Comparison of ENCODE assay signal across 8 mouse cellular contexts in genomic region chr14:46884701-46885428, GRCm38 (mm10). TPM values are rescaled to one million over a fixed set of nuclear protein-coding genes. Genes with fewer than 3 reads are reported as not detected.
DNase-seq lines count a peak whose midpoint lies in the region; ATAC-seq lines count a peak whose summit lies in the region.

No protein-coding gene starts in this region.

- no peak for ATAC-seq in erythroblast, adult 5-6 weeks (replicated peaks; ENCODE audit: low FRiP score, poor library complexity, severe bottlenecking)
- peak; percentile 29 for ATAC-seq in intestine, embryonic 14.5 days (replicated peaks; ENCODE audit: low FRiP score, low TSS enrichment, low read depth)
- ATAC-seq in midbrain, embryonic 11.5 days (ENCODE audit: low FRiP score), result peak; percentile 66

- H3K9me3 ChIP-seq in erythroblast, embryonic 14.5 days (ENCODE audit: control insufficient read depth, low read length), result peaks cover 8% of the 10 kb centered on the region; the same call in 1 of the 2 replicates
- H3K9me3 ChIP-seq in intestine, embryonic 14.5 days (ENCODE audit: control insufficient read depth, low read length), result no peaks in the 10 kb centered on the region
- H3K9me3 ChIP-seq in midbrain, embryonic 11.5 days (ENCODE audit: control insufficient read depth, low read length), result no peaks in the 10 kb centered on the region

- peaks cover 72% of the 10 kb centered on the region for H3K27me3 ChIP-seq in erythroblast, embryonic 14.5 days (ENCODE audit: control insufficient read depth)
- H3K27me3 ChIP-seq in intestine, embryonic 14.5 days (replicated peaks; ENCODE audit: control insufficient read depth, insufficient read depth, low read length), result no peaks in the 10 kb centered on the region
- peaks cover 2% of the 10 kb centered on the region; the same call in 1 of the 2 replicates for H3K27me3 ChIP-seq in midbrain, embryonic 11.5 days (ENCODE audit: control insufficient read depth, insufficient read depth, low read length)

- under 1% methylated on average over 45 of the region's 52 CpGs for WGBS in intestine, embryonic 14.5 days
- under 1% methylated on average over 45 of the region's 52 CpGs for WGBS in midbrain, embryonic 11.5 days

- peak overlapping the region; percentile 96 for H3K4me2 ChIP-seq in intestine, embryonic 14.5 days (ENCODE audit: low read length)
- H3K4me2 ChIP-seq in midbrain, embryonic 11.5 days, result peak overlapping the region; percentile 90

- H3K9ac ChIP-seq in intestine, embryonic 14.5 days (ENCODE audit: low read length), result peak overlapping the region; percentile 74
- peak overlapping the region; percentile 60 for H3K9ac ChIP-seq in midbrain, embryonic 11.5 days (ENCODE audit: low read length)

- peak; percentile 75 for DNase-seq in embryo, embryonic 10.5 days (ENCODE audit: low spot score)
- DNase-seq in gastrocnemius, postnatal 25 days, result peak; percentile 66
- peak; percentile 86 for DNase-seq in intestine, embryonic 14.5 days (ENCODE audit: low spot score)
- peak; percentile 21 to 59 for DNase-seq in left cerebral cortex, postnatal 14 days (ENCODE audit: low spot score in 2 of 2)
- peak; percentile 97 for DNase-seq in midbrain, embryonic 11.5 days (ENCODE audit: low spot score, missing footprints)
- peak; percentile 16 to 67 for DNase-seq in spleen, postnatal 4 days (ENCODE audit: low spot score in 2 of 2)

- peak overlapping the region; percentile 87 for H3K27ac ChIP-seq in intestine, embryonic 14.5 days (ENCODE audit: low read depth)
- peak overlapping the region; percentile 59 for H3K27ac ChIP-seq in midbrain, embryonic 11.5 days (ENCODE audit: low read depth, low read length)

- H3K4me3 ChIP-seq in erythroblast, embryonic 14.5 days (replicated peaks), result peak overlapping the region; percentile 34
- H3K4me3 ChIP-seq in intestine, embryonic 14.5 days (ENCODE audit: low read depth, low read length), result peak overlapping the region; percentile 75
- H3K4me3 ChIP-seq in midbrain, embryonic 11.5 days (ENCODE audit: low read depth, low read length), result peak overlapping the region; percentile 61

- H3K4me1 ChIP-seq in erythroblast, embryonic 14.5 days (ENCODE audit: control insufficient read depth), result no peaks in the 10 kb centered on the region
- peaks cover 16% of the 10 kb centered on the region for H3K4me1 ChIP-seq in intestine, embryonic 14.5 days (replicated peaks; ENCODE audit: control insufficient read depth, insufficient read depth, low read length)
- H3K4me1 ChIP-seq in midbrain, embryonic 11.5 days (ENCODE audit: control insufficient read depth, insufficient read depth, low read length), result peaks cover 23% of the 10 kb centered on the region

- H3K36me3 ChIP-seq in erythroblast, embryonic 14.5 days (ENCODE audit: control insufficient read depth), result no peaks in the 10 kb centered on the region
- H3K36me3 ChIP-seq in intestine, embryonic 14.5 days (ENCODE audit: control insufficient read depth, insufficient read depth, low read length), result peaks cover 9% of the 10 kb centered on the region; the same call in 1 of the 2 replicates
- no peaks in the 10 kb centered on the region for H3K36me3 ChIP-seq in midbrain, embryonic 11.5 days (ENCODE audit: control insufficient read depth, insufficient read depth, low read length)

- intact Hi-C loops in left cerebral cortex, postnatal 14 days (cut with DNase I), result loop anchor here (5.0 to 10.0 kb wide), 2 partner anchors 117 to 300 kb away; partner anchors contain the start of gene Gch1

RNA-seq across cellular contexts. Expression of gene Samd4, which starts 2.2 kb away (rescaled TPM):
- 0.01 and 0.14 TPM in 2 replicates for polyA plus RNA-seq in erythroblast, embryonic 14.5 days (2012)
- total RNA-seq in erythroblast, adult 5-6 weeks (2015; ENCODE audit: low replicate concordance), result 5.2 and 7.5 TPM in 2 replicates
- 4.0 and 11.5 TPM in 2 replicates for total RNA-seq in erythroblast, adult 5-6 weeks (2017; ENCODE audit: low replicate concordance)
- 10 to 100 TPM; 34.2 to 54.3 TPM for total RNA-seq in gastrocnemius, postnatal 25 days (2021)
- polyA plus RNA-seq in intestine, embryonic 14.5 days (2014; fragmentation: Nextera tagmentation; extraction: Ambion mirVana), result 4.4 and 4.9 TPM in 2 replicates
- total RNA-seq in left cerebral cortex, postnatal 14 days (2021), result 10 to 100 TPM; 23.1 to 25.9 TPM
- polyA plus RNA-seq in midbrain, embryonic 11.5 days (2014; fragmentation: Nextera tagmentation; extraction: Ambion mirVana), result 2.7 and 2.8 TPM in 2 replicates

RNA-seq across cellular contexts. Expression of gene Cgrrf1, which starts 52.9 kb away (rescaled TPM):
- 2.4 and 2.7 TPM in 2 replicates for polyA plus RNA-seq in erythroblast, embryonic 14.5 days (2012)
- 15.0 and 21.3 TPM in 2 replicates for total RNA-seq in erythroblast, adult 5-6 weeks (2015; ENCODE audit: low replicate concordance)
- 11.1 and 13.0 TPM in 2 replicates for total RNA-seq in erythroblast, adult 5-6 weeks (2017; ENCODE audit: low replicate concordance)
- total RNA-seq in gastrocnemius, postnatal 25 days (2021), result 10 to 100 TPM; 48.6 to 51.3 TPM
- 25.3 and 28.6 TPM in 2 replicates for polyA plus RNA-seq in intestine, embryonic 14.5 days (2014; fragmentation: Nextera tagmentation; extraction: Ambion mirVana)
- total RNA-seq in left cerebral cortex, postnatal 14 days (2021), result 10 to 100 TPM; 22.4 to 24.2 TPM
- polyA plus RNA-seq in midbrain, embryonic 11.5 days (2014; fragmentation: Nextera tagmentation; extraction: Ambion mirVana), result 38.6 and 38.7 TPM in 2 replicates

Comparison
In these comparisons a context has a peak if more than half of its experiments do, and no peak if none do; other contexts are left out.
1. DNase-seq: peak in every context shown above with its lines; median percentile 97 in midbrain, embryonic 11.5 days; 86 in intestine, embryonic 14.5 days; 75 in embryo, embryonic 10.5 days; 66 in gastrocnemius, postnatal 25 days; 42 in spleen, postnatal 4 days; 40 in left cerebral cortex, postnatal 14 days.